Mouse (Mus musculus): ENCODE data around the gene Bcor.

GRCm38 (mm10) chrX:12087511-12088300, 72.4 kb downstream of the Bcor start:
- TF ChIP-seq CTCF (IDR thresholded peaks at IDR 0.05; ENCODE audit: low read depth): peak; percentile 38
- TF ChIP-seq EP300 (IDR thresholded peaks at IDR 0.05; ENCODE audit: low read depth): no peak

All from liver, postnatal 0 days (tissue).